Mouse (Mus musculus) telencephalon, adult 2 months (tissue): Measurements from ENCODE around the gene Dnajc25.

Source experiments
- DNase-seq: peaks from one replicate; pipeline ENCODE4 v3.0.0-alpha.2; 2011; ENCODE audit warnings: low read depth, low spot score

Dnajc25 gene

GRCm38 (mm10) chr4:59003806-59004200 lies 8.9 kb downstream of the Dnajc25 start:
- no peak for DNase-seq

- DNase-seq, result no peak
Measured at GRCm38 (mm10) chr4:59006211-59006610, 11.3 kb downstream of the Dnajc25 start.

GRCm38 (mm10) chr4:59007016-59007415 lies 12.2 kb downstream of the Dnajc25 start:
- DNase-seq, result no peak

DNA sequence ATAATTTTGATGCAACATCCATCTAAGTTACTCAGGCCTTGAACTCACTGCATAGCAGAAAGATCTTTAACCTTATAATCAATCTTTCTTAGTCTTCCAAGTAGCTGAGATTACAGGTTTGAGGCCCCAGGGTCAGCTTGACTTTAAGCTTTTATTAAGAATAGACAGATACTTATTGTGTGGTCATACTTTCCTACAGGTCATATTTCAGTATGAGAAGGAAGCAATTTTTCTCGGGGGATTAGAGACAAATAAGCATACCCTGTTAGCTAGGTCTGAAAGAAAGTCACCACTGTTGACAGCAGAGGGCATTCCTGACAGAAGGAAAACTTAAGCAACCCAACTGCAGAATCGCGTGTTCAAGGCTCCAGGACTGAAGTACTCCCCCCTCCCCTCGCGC lies 13.1 kb downstream of the Dnajc25 start:
- DNase-seq, result no peak

- DNase-seq, result no peak
Measured at GRCm38 (mm10) chr4:59009186-59009585, 14.3 kb downstream of the Dnajc25 start.

DNA sequence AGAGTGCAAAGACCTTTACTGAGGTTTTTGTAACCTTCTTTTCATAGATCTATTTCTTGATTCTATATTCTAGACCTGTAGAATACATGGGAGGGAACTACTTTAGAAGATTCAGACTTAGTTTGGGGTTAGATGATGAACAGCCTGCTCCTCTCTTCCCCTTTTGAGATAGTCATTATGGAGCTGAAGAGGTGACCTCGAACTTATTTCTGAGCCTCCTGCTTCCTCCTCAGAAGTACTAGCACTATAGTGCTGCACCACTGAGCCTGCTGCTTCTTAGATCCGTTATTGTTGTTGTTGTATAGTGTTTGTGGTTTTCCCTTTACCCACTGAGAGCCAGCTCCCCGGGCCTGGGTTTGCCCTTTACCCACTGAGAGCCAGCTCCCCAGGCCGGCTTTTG lies 14.8 kb downstream of the Dnajc25 start:
- DNase-seq, result no peak

- DNase-seq, result no peak
Measured at GRCm38 (mm10) chr4:59011446-59011845, 16.6 kb downstream of the Dnajc25 start.

GRCm38 (mm10) chr4:59015181-59015580 lies 20.3 kb downstream of the Dnajc25 start:
- DNase-seq, result no peak

- DNase-seq, result no peak
Measured at GRCm38 (mm10) chr4:59016922-59017321, 22.1 kb downstream of the Dnajc25 start.

GRCm38 (mm10) chr4:59034325-59034917 lies 39.6 kb downstream of the Dnajc25 start:
- DNase-seq, result no peak

DNA sequence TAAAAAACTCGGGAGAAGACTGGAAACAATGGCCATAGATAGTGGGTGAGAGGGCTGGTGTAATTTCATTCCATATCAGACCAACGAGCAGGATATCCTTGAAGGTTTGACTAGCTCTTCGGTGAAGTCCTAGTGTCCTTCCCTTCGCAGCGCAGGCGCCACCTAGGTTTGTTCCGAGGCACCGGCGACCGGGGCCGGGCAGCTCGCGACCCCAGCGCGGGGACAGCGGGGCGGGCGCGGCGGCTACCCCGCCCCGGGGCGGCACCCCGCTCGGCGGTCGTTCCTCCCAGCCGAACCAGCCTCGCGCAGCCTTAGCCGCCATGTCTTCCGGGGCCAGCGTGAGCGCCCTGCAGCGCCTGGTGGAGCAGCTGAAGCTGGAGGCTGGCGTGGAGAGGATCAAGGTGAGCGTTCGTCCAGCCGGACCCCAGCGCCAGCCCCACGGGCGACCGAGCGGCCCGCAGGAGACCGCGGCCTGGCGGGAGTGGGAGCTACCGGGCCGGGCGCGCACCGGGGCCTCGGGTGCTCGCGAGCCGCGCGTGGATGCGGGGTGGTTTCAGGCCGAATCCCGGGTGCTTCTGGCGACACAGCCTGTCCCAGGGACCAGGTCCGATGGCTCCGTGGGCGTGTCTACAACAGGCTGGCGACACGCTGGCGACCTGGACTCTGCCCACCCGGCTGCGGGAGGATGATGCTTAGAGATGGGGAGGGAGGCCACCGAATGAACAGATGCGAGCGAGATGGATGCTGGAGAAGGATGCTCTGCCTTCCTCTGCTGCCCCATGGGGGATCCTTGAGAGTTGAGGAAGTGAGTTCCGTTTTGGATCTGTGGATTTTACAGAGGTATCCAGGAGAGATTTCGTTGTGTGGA lies 40.3 kb downstream of the Dnajc25 start, which contains the start of gene Gng10:
TSS of gene Gng10 (plus strand) at position 171 of the 868 bp plus-strand sequence.
- no peak for DNase-seq

GRCm38 (mm10) chr4:59035786-59036350 lies 41.0 kb downstream of the Dnajc25 start:
- DNase-seq, result no peak

DNA sequence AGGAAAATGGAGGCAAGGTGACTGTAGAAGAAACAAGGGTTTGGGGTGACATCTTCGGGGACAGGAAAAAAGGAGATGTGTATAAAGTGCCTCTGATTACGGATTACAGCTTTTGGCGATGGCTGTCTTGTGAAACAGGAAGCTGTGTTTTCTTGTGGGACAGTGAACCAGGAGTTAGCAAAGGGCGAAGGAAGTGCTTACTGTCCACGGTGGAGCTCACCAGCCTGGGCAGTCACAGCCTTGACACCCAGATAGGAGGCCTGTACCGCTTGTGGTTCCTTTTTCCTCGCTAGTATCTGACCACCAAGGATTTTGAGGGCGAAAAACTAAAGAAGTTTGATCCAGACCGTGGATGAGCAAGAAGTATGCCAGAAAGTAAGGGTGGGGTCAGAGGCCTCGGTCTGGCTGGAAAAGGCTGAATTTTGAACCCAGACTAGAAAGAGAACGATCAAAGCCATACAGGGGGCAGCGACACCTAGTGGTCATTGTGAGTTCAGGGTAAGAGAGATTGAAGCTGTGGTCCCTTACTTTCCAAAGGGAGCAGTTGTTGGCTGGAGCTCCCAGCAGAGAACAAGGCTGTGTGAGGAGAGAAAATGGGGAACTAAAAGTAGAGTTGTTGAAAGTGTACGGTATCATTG lies 41.7 kb downstream of the Dnajc25 start:
- DNase-seq, result no peak

DNA sequence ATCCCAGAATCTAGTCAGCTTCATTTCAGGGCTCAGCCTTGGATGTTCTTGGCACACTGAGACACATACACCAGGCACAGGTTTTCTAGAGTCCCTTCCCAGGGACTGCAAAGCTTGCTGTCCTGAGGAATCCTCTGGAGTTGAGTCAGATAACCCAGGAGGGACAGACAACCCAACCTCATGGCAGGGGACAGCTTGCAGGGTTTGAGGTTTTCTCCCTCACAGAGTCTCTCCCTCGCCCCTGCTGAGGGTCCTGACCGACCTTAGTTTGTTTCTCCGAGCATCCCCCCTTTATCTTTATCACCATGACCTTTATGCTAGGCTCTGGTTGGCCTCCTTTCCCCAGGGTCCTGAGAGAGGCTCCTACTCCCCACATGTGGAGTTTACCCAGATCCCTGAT lies 42.7 kb downstream of the Dnajc25 start:
- no peak for DNase-seq

- no peak for DNase-seq
Measured at GRCm38 (mm10) chr4:59040397-59041287, 45.8 kb downstream of the Dnajc25 start.

DNA sequence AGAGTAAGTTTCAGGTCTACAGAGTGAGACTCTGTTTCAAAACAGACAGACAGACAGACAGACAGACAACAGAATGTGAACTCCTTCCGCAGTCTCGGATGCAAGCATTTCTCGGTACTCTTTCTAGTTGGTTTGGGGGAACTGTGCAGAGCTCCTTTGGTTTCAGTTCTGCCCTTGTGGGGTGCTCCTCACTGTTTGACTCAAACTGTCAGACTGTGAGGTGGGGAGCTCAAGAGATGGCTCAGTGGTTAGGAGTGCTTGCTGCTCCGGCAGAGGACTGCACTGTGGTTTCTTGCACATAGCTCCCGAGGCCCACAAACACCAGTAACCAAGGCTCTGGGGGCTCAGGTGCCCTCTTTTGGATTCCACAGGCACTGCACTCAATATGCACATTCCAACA lies 48.2 kb downstream of the Dnajc25 start:
- no peak for DNase-seq

DNA sequence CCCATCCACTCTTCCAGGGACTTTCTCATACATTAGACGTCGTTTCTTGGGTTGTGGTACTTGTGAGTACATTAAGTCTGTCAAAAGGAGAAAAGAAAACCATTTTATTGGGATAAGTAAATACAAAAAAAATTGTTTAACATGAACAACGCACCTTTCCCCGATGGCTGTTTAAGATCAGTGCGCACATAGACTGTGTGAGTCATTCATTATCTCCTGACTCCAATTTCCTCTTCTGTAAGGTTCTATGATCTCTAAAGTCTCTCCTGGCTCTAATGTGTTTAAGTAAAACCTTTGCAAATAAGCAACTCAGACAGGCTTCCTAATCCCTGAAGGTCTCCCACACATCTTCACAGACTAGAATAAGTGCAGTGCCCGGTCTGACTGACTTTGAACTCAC lies 49.0 kb downstream of the Dnajc25 start:
- no peak for DNase-seq

DNA sequence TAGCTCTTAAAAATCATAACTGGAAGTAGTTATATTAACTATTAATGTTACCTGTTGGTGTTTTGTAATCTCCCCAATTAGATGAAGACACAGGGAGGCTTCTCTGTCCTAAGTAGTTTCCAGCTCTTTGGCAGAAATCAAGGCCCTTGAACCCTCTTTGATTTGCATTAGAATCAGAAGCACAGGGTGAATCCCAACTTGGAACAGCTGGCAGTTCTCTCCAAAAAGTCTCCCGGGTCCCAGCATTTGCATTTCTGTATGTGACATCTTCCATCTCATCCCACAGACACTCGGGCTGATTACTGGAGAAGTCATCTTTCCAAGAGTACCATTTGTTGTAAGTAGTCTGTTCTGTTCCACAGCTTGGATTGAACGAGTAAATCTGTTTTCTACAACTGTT lies 52.4 kb downstream of the Dnajc25 start:
- DNase-seq, result no peak

- DNase-seq, result no peak
Measured at GRCm38 (mm10) chr4:59051081-59051480, 56.2 kb downstream of the Dnajc25 start.

GRCm38 (mm10) chr4:59057929-59058328 lies 63.1 kb downstream of the Dnajc25 start:
- no peak for DNase-seq

DNA sequence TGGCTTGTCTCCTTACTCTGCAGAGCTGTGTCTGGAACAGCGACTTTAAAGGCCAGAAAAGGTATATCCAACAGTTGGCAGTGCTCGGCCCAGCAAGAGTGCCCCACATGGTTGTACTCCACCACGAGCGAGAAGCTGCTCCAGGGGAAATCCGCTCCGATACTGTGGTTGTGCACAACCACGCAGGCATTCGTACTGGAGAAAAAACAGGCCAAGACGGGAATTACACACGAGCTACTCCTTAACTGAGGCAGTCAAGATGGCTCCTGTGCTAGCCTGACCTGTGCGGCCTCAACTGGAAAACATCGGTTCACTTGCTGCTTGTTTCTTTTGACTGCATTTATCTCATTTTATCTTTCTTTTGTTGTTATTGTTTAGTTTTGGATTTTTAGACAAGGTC lies 67.7 kb downstream of the Dnajc25 start:
- DNase-seq, result no peak
